Mouse (Mus musculus) embryonic facial prominence, embryonic 13.5 days (tissue): ENCODE measurements around the gene Fam174a. TPM values are rescaled to one million over a fixed set of nuclear protein-coding genes. Genes with fewer than 3 reads are reported as not detected.

Experiments
- ATAC-seq: fragments of 200-750 bp; cut with Nextera tagmentation; 2 replicates; pipeline ENCODE4 v1.8.0; 2017; ENCODE audit warnings: low read depth; ENCODE audit not compliant: insufficient number of reproducible peaks, insufficient read depth, low FRiP score, low TSS enrichment
- H3K27ac ChIP-seq: fragments of 300-500 bp; sonication (generic); 2 replicates; pipeline ENCODE4 v1.5.1; 2015; ENCODE audit warnings: moderate library complexity, mild to moderate bottlenecking, inconsistent platforms
- H3K27me3 ChIP-seq: fragments of 300-500 bp; sonication (generic); 2 replicates; pipeline ENCODE4 v1.6.1; 2015; ENCODE audit warnings: mild to moderate bottlenecking, inconsistent platforms
- H3K36me3 ChIP-seq: fragments of 300-500 bp; sonication (generic); 2 replicates; pipeline ENCODE4 v1.6.1; 2015; ENCODE audit warnings: mild to moderate bottlenecking, inconsistent platforms
- H3K4me1 ChIP-seq: fragments of 300-500 bp; sonication (generic); 2 replicates; pipeline ENCODE4 v1.6.1; 2015; ENCODE audit warnings: inconsistent platforms
- H3K4me2 ChIP-seq: fragments of 300-500 bp; sonication (generic); 2 replicates; pipeline ENCODE4 v1.6.1; 2015; ENCODE audit warnings: moderate library complexity, mild to moderate bottlenecking, inconsistent platforms
- H3K4me3 ChIP-seq: fragments of 300-500 bp; sonication (generic); 2 replicates; pipeline ENCODE4 v1.5.1; 2015; ENCODE audit warnings: mild to moderate bottlenecking, inconsistent platforms
- H3K9ac ChIP-seq: fragments of 300-500 bp; sonication (generic); 2 replicates; pipeline ENCODE4 v1.6.1; 2015; ENCODE audit warnings: mild to moderate bottlenecking, inconsistent platforms
- H3K9me3 ChIP-seq: fragments of 300-500 bp; sonication (generic); 2 replicates; pipeline ENCODE4 v1.6.1; 2016; ENCODE audit warnings: inconsistent platforms
- WGBS: fragments of 180-500 bp; shearing (Covaris S2); methylation state at CpG from one replicate; pipeline ENCODE4 v1.1.7; 2015; ENCODE audit warnings: mixed read lengths; 5-methylcytosine and 5-hydroxymethylcytosine counted together
- polyA plus RNA-seq: library from polyadenylated mRNA; unstranded; fragments of >200 nt; fragmentation: Nextera tagmentation; extraction: Ambion mirVana; gene quantifications from 2 replicates; pipeline ENCODE4 v1.2.1, GENCODE M21; 2015

Fam174a gene
- 26.9 and 27.2 TPM in 2 replicates for polyA plus RNA-seq

DNA sequence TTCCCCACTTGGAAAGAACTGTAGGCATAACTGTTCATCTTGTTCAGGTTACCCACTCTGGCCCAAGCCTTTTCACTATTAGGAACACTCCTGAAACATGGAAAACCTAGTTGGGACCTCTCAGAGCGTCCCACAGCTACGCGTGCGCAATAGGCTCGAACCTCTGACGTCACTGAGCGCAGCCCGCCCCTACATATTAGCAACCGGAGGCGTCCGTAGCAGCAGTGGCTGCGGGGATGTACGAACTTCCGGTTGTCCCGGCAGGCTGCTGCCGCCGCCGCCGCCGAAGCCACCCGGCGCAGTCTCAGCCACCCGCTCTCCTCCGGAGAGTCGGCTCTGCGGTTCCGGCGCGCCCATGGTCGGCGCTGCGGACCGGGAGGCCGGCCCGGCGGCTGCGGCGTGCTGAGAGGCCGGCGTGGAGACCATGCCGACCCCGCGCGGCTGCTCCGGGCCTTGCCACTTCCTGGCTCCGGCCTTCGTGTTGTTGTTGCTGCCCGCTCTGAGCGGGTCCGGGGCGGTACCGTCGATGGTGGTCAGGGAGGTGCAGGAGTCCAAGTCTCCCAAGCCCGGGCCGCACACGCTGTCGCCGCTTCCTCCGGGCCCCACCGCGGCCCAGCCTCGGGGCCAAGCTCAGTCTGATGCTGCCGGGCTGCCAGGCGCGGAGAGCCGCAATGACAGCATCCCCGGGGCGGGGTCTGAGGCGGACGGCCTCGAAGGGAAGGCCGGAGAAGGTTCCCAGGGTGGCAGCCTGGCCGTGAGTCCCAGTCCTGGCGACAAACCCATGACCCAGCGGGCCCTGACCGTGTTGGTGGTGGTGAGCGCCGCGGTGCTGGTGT, at the start of gene Fam174a:
Gene Fam174a (plus strand): TSS at position 231 of the 836 bp plus-strand sequence.
- Histone ChIP-seq H3K4me2 (peak within 1 kb of the TSS; percentile 95), H3K27me3 (no peaks in the 10 kb centered on the region), H3K4me1 (peaks cover 11% of the 10 kb centered on the region), H3K9ac (peak within 1 kb of the TSS; percentile 79), H3K4me3 (peak within 1 kb of the TSS; percentile 64), H3K36me3 (no peaks in the 10 kb centered on the region), H3K9me3 (no peaks in the 10 kb centered on the region), H3K27ac (peak within 1 kb of the TSS; percentile 71)
- under 1% methylated on average over 79 of the region's 79 CpGs for WGBS
- peak; percentile 98 for ATAC-seq

DNA sequence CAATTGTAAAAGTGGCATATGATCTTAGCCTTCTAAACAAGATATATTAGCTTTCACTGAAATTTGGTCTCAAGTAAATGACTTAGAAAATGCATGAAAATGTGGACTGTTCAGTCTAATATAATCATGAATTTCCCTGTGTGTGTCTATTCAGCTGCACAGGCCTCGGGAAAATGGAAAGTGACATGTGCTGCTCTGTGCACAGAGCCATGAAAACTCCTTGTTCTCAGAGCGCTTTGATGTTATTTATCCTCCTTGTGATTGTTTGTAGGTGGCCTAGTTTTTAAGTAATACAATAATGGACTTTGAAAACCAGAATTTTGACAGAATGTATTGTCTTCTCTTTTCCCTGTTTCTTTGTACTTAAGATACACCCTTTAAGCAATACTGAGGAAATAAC, 49.6 kb upstream of the Fam174a start:
- Histone ChIP-seq H3K4me3 (no peak overlapping the region), H3K36me3 (no peaks in the 10 kb centered on the region), H3K4me2 (no peak overlapping the region), H3K4me1 (0 out of 2 replicates have a peak, but pooled peaks cover 3% of the 10 kb centered on the region), H3K27me3 (no peaks in the 10 kb centered on the region), H3K27ac (no peak overlapping the region), H3K9me3 (no peaks in the 10 kb centered on the region), H3K9ac (no peak overlapping the region)
- WGBS, result 52% methylated on average over 2 of the region's 2 CpGs
- ATAC-seq, result no peak

GRCm38 (mm10) chr1:95267950-95268724, 45.3 kb upstream of the Fam174a start:
- H3K9ac ChIP-seq, result no peak overlapping the region
- H3K27me3 ChIP-seq, result no peaks in the 10 kb centered on the region
- 0 out of 2 replicates have a peak, but pooled peaks cover 3% of the 10 kb centered on the region for H3K4me1 ChIP-seq
- no peak overlapping the region for H3K4me3 ChIP-seq
- H3K36me3 ChIP-seq, result no peaks in the 10 kb centered on the region
- no peak overlapping the region for H3K4me2 ChIP-seq
- H3K9me3 ChIP-seq, result no peaks in the 10 kb centered on the region
- no peak overlapping the region for H3K27ac ChIP-seq
- WGBS, result 55% methylated on average over 13 of the region's 13 CpGs
- no peak for ATAC-seq

DNA sequence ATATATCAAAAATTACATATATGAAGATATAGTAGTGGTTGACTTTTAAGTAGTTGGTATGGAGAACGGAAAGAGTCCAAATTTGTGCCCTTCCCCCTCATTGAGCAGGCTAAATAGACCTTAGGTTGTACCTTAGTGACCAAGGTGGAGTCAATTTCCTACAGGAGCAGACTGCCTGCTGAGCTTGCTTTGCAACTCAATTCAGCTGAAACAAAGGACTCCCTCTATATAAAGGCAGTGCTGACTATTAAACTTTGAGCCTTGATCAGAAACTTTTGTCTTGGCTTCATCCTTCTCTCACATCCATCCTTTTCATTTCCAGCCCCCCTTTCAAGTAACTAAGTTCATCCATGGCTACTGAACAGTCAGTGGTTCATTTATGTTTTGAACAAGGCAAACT, 40.1 kb upstream of the Fam174a start:
- Histone ChIP-seq H3K4me3 (no peak overlapping the region), H3K27me3 (no peaks in the 10 kb centered on the region), H3K27ac (no peak overlapping the region), H3K9ac (no peak overlapping the region), H3K4me2 (no peak overlapping the region), H3K9me3 (no peaks in the 10 kb centered on the region), H3K4me1 (no peaks in the 10 kb centered on the region), H3K36me3 (no peaks in the 10 kb centered on the region)
- 49% methylated on average over 1 of the region's 1 CpGs for WGBS
- ATAC-seq, result no peak

GRCm38 (mm10) chr1:95308324-95308723, 5.1 kb upstream of the Fam174a start:
- Histone ChIP-seq H3K36me3 (no peaks in the 10 kb centered on the region), H3K27me3 (no peaks in the 10 kb centered on the region), H3K9ac (no peak overlapping the region), H3K4me3 (no peak overlapping the region), H3K4me1 (peaks cover 3% of the 10 kb centered on the region; the same call in 1 of the 2 replicates), H3K4me2 (no peak overlapping the region), H3K27ac (no peak overlapping the region), H3K9me3 (no peaks in the 10 kb centered on the region)
- 87% methylated on average over 5 of the region's 5 CpGs for WGBS
- ATAC-seq, result no peak

- Histone ChIP-seq H3K9me3 (no peaks in the 10 kb centered on the region), H3K27me3 (no peaks in the 10 kb centered on the region), H3K4me3 (peak overlapping the region; percentile 64), H3K9ac (peak overlapping the region; percentile 79), H3K36me3 (no peaks in the 10 kb centered on the region), H3K27ac (peak overlapping the region; percentile 71; the same call in 1 of the 2 replicates), H3K4me2 (peak overlapping the region; percentile 95), H3K4me1 (peaks cover 11% of the 10 kb centered on the region)
- no peak; the same call in 1 of the 2 replicates for ATAC-seq
- WGBS, result 1% methylated on average over 6 of the region's 6 CpGs
Observed at GRCm38 (mm10) chr1:95314229-95314555, 769 bp downstream of the Fam174a start.

- no peaks in the 10 kb centered on the region for H3K27me3 ChIP-seq
- H3K4me2 ChIP-seq, result no peak overlapping the region
- H3K4me1 ChIP-seq, result peaks cover 11% of the 10 kb centered on the region
- no peak overlapping the region for H3K4me3 ChIP-seq
- H3K27ac ChIP-seq, result no peak overlapping the region
- no peak overlapping the region for H3K9ac ChIP-seq
- no peaks in the 10 kb centered on the region for H3K9me3 ChIP-seq
- ATAC-seq, result no peak
- WGBS, result 81% methylated on average over 6 of the region's 6 CpGs
- no peaks in the 10 kb centered on the region for H3K36me3 ChIP-seq
Observed at GRCm38 (mm10) chr1:95315981-95316380, 2.6 kb downstream of the Fam174a start.

GRCm38 (mm10) chr1:95322219-95322618, 8.8 kb downstream of the Fam174a start:
- Histone ChIP-seq H3K4me1 (no peaks in the 10 kb centered on the region), H3K36me3 (peaks cover 15% of the 10 kb centered on the region), H3K27me3 (no peaks in the 10 kb centered on the region), H3K9me3 (no peaks in the 10 kb centered on the region), H3K4me2 (no peak overlapping the region), H3K27ac (no peak overlapping the region), H3K4me3 (no peak overlapping the region), H3K9ac (no peak overlapping the region)
- 88% methylated on average over 2 of the region's 2 CpGs for WGBS
- no peak for ATAC-seq

GRCm38 (mm10) chr1:95323004-95323403, 9.6 kb downstream of the Fam174a start:
- no peak overlapping the region for H3K9ac ChIP-seq
- ATAC-seq, result no peak
- no peak overlapping the region for H3K4me3 ChIP-seq
- no peaks in the 10 kb centered on the region for H3K9me3 ChIP-seq
- H3K4me1 ChIP-seq, result no peaks in the 10 kb centered on the region
- H3K27ac ChIP-seq, result no peak overlapping the region
- no peaks in the 10 kb centered on the region for H3K27me3 ChIP-seq
- 76% methylated on average over 7 of the region's 7 CpGs for WGBS
- no peak overlapping the region for H3K4me2 ChIP-seq
- peaks cover 16% of the 10 kb centered on the region for H3K36me3 ChIP-seq

- Histone ChIP-seq H3K4me1 (no peaks in the 10 kb centered on the region), H3K4me3 (no peak overlapping the region), H3K27ac (no peak overlapping the region), H3K36me3 (peaks cover 16% of the 10 kb centered on the region), H3K9me3 (no peaks in the 10 kb centered on the region), H3K9ac (no peak overlapping the region), H3K27me3 (no peaks in the 10 kb centered on the region), H3K4me2 (no peak overlapping the region)
- no peak for ATAC-seq
Observed at GRCm38 (mm10) chr1:95326856-95327255, 13.4 kb downstream of the Fam174a start.

DNA sequence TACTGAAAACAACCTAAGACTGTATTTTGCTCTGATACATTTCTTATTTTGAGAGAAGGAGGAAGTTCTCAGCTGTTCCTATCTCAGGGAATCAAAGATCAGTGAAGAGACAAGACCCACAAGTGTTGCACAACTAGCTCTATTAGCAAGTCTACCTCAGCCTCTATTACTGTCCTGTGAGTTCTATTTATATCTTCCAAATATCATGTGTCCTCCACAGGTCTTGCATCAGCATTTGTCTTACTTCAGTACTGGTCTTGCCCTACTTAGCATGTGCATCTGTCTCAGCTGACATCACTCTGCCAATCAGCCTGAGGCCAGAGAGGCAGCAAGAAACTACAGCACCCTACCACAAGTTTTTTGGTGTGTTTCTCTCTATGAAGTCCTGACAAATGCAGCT, 26.2 kb downstream of the Fam174a start:
- Histone ChIP-seq H3K9me3 (no peaks in the 10 kb centered on the region), H3K27ac (no peak overlapping the region), H3K4me2 (no peak overlapping the region), H3K9ac (no peak overlapping the region), H3K4me3 (no peak overlapping the region), H3K36me3 (no peaks in the 10 kb centered on the region), H3K4me1 (no peaks in the 10 kb centered on the region), H3K27me3 (no peaks in the 10 kb centered on the region)
- no peak for ATAC-seq

DNA sequence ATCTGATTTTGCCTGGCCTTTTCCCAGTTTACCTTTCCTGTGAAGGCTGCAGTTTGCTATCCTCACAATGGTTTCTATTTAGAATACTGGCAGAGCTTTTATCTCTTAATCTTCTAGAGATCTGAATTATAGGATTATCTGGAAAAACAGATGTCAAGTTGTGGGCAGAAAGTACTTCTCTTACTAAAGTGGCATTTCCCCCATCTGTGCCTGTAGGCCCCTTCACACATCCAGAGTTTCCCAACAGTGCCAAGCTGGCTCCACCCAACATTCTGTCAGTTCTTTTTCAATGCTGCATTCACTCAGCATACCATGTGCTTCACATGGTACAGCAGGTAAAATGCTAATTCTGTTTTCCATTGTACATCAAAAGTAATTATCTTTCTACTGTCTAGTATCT, 28.8 kb downstream of the Fam174a start:
- H3K36me3 ChIP-seq, result no peaks in the 10 kb centered on the region
- ATAC-seq, result no peak
- H3K27me3 ChIP-seq, result no peaks in the 10 kb centered on the region
- H3K4me2 ChIP-seq, result no peak overlapping the region
- H3K9ac ChIP-seq, result no peak overlapping the region
- no peaks in the 10 kb centered on the region for H3K9me3 ChIP-seq
- no peak overlapping the region for H3K27ac ChIP-seq
- no peak overlapping the region for H3K4me3 ChIP-seq
- no peaks in the 10 kb centered on the region for H3K4me1 ChIP-seq
